Mouse (Mus musculus) C2C12 (cell line): ENCODE measurements around the gene Mcrip1.

Experiments used
- CEBPB ChIP-seq: IDR thresholded peaks from one replicate; pipeline ENCODE4 v1.6.1; 2011; ENCODE audit warnings: low read depth, mild to moderate bottlenecking, control low read depth, moderate library complexity
- CTCF ChIP-seq: IDR thresholded peaks from one replicate; pipeline ENCODE4 v1.5.1; 2011; ENCODE audit not compliant: control insufficient read depth, insufficient read depth, insufficient read length
- FOSL1 ChIP-seq: IDR thresholded peaks from one replicate; pipeline ENCODE4 v1.8.0; 2011; ENCODE audit warnings: mild to moderate bottlenecking, low read length; ENCODE audit not compliant: poor library complexity, insufficient read depth, severe bottlenecking
- MAX ChIP-seq: IDR thresholded peaks from one replicate; pipeline ENCODE4 v1.6.1; 2011; ENCODE audit warnings: mild to moderate bottlenecking, control low read depth
- MYOD1 ChIP-seq: IDR thresholded peaks from one replicate; pipeline ENCODE4 v1.6.1; 2011; ENCODE audit warnings: low read depth; ENCODE audit not compliant: control insufficient read depth, insufficient read length
- MYOG ChIP-seq: IDR thresholded peaks from one replicate; pipeline ENCODE4 v1.6.1; 2011; ENCODE audit not compliant: control insufficient read depth, insufficient read length; ENCODE audit errors: extremely low read depth
- USF1 ChIP-seq: IDR thresholded peaks from one replicate; pipeline ENCODE4 v1.6.1; 2011; ENCODE audit warnings: low read depth, mild to moderate bottlenecking, control low read depth, moderate library complexity

GRCm38 (mm10) chr11:120549986-120550809 lies 671 bp upstream of the Mcrip1 start:
- TF ChIP-seq CTCF (no peak), CEBPB (no peak), MYOD1 (no peak), USF1 (no peak), FOSL1 (no peak), MAX (no peak), MYOG (no peak)
